Mouse (Mus musculus): ENCODE results near the gene Kcnk5.

The Kcnk5 gene

DNA sequence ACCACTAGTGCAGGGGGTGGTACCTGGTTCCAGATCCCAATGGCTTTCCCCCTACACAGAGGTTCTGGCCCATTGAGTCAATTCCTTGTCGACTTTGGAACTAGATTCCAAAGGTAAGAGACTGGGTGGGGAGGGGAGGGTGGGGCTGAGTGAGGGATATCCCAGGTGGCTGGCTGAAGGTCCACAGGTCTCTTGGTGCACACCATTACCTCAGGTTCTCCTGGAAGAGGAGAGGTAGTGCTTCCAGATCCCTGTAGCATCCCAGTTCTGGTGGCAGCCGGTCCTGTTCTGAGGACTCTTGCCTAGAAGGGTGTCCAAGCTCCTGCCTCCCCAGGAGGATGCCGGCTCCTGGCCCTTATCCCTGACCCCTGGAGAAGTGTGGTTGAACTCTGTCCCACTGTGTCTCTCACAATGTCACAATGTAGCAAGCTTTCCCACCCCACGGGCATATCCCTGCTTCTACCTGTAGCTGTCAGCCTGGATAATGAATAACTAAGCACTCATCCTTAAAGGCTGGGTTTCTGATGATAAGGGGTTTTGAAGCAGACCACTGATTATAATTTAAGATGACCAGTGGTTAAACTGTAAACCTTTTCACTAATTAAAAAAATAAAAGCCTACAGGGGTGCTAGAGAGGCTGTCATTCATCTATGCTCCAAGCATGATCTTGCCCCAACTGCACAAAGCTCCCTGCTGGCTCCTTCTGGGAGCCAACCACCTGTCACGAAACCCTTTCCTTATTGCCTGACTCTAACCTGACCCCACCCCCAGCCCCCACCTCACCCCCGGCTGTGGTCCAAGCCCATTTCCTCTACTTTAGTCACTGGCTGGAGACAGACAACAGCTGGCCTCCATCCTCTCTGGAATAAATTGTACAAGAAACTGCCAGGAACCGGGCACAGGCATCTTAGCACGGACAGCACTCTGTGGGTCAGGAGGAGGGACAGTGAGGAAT lies 22.6 kb downstream of the Kcnk5 start:
- Histone ChIP-seq H3K4me1 (replicated peaks; ENCODE audit: low read depth, low read length) (peaks cover 100% of the 10 kb centered on the region), H3K4me3 (replicated peaks; ENCODE audit: low read length) (no peak overlapping the region), H3K9me3 (ENCODE audit: low read length) (no peaks in the 10 kb centered on the region), H3K36me3 (ENCODE audit: insufficient read depth, low read length) (peaks cover 97% of the 10 kb centered on the region), H3K27me3 (ENCODE audit: insufficient read depth, low read length) (no peaks in the 10 kb centered on the region)
- TF ChIP-seq NANOG (IDR thresholded peaks at IDR 0.05; ENCODE audit: borderline replicate concordance, low read length) (no peak), CTCF (conservative IDR thresholded peaks at IDR 0.05; ENCODE audit: low read length) (no peak), POU5F1 (IDR thresholded peaks at IDR 0.05; ENCODE audit: borderline replicate concordance, low read length) (no peak)

DNA sequence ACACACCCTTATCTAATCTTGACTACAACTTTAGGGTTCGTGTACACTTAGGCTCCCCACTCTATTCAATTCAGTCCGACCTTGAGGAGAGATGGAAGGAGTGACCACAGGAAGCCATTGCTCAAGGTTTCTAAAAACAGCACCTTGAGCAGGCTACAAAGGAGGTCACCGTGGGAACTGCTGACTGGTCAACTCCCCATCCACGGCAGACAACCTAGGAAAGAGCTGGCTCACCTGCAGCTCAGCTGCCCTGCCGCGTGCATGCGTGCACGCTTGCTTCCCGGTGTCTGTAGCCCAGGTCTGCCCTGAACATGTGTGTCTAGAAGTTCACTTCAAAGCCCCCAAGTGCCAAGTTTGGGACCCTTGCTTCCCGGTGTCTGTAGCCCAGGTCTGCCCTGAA lies 24.0 kb downstream of the Kcnk5 start:
- Histone ChIP-seq H3K9me3 (ENCODE audit: low read length) (no peaks in the 10 kb centered on the region), H3K36me3 (ENCODE audit: insufficient read depth, low read length) (peaks cover 95% of the 10 kb centered on the region), H3K4me1 (replicated peaks; ENCODE audit: low read depth, low read length) (peaks cover 100% of the 10 kb centered on the region), H3K4me3 (replicated peaks; ENCODE audit: low read length) (no peak overlapping the region), H3K27me3 (ENCODE audit: insufficient read depth, low read length) (no peaks in the 10 kb centered on the region)
- no peak for TF ChIP-seq CTCF (conservative IDR thresholded peaks at IDR 0.05; ENCODE audit: low read length)
- TF ChIP-seq NANOG (IDR thresholded peaks at IDR 0.05; ENCODE audit: borderline replicate concordance, low read length): no peak
- no peak for TF ChIP-seq POU5F1 (IDR thresholded peaks at IDR 0.05; ENCODE audit: borderline replicate concordance, low read length)

DNA sequence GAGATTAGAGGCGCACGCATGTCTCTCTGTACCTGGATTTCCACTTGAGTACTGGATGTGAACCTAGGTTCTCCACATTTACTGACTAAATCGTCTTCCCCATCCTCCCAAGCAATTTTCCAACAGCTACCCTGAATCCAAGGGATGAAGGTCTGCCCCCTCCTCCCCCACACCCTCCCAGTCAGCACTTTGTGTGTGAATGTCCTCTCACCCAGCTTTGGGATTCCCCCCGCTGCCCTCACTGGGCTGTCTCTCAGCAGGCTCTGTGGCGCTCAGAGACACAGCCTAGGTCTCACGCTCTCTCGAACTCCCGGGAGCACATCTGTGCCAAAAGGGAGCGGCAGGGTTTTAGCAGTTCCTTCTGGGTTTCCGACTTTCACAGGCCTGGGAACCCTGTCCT lies 25.9 kb downstream of the Kcnk5 start:
- H3K4me3 ChIP-seq (replicated peaks; ENCODE audit: low read length): peak overlapping the region; percentile 24; the same call in 1 of the 2 replicates
- peaks cover 97% of the 10 kb centered on the region for H3K36me3 ChIP-seq (ENCODE audit: insufficient read depth, low read length)
- TF ChIP-seq NANOG (IDR thresholded peaks at IDR 0.05; ENCODE audit: borderline replicate concordance, low read length) (no peak), POU5F1 (IDR thresholded peaks at IDR 0.05; ENCODE audit: borderline replicate concordance, low read length) (no peak), CTCF (conservative IDR thresholded peaks at IDR 0.05; ENCODE audit: low read length) (no peak)
- no peaks in the 10 kb centered on the region for H3K27me3 ChIP-seq (ENCODE audit: insufficient read depth, low read length)
- H3K4me1 ChIP-seq (replicated peaks; ENCODE audit: low read depth, low read length): peaks cover 100% of the 10 kb centered on the region
- H3K9me3 ChIP-seq (ENCODE audit: low read length): no peaks in the 10 kb centered on the region

DNA sequence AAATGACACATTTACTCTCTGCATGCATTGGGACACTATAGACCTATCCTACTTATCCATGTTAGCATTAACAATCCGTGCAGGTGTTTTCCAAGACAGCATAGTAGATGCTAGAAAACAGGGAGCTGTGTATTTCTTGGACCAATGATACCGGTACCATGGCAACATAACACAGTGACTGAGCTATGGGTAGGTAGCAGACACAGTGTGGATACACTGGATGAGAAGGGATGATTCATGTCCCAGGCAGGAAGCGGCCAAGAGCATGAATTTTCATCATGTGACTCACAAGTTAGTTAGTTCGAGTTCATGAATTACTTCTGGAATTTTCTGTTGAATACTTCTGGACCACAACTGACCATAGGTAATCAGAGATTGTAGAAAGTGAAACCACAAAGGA lies 26.7 kb downstream of the Kcnk5 start:
- H3K4me3 ChIP-seq (replicated peaks; ENCODE audit: low read length): no peak overlapping the region
- H3K4me1 ChIP-seq (replicated peaks; ENCODE audit: low read depth, low read length): peaks cover 100% of the 10 kb centered on the region
- H3K9me3 ChIP-seq (ENCODE audit: low read length): no peaks in the 10 kb centered on the region
- H3K27me3 ChIP-seq (ENCODE audit: insufficient read depth, low read length): no peaks in the 10 kb centered on the region
- peaks cover 97% of the 10 kb centered on the region for H3K36me3 ChIP-seq (ENCODE audit: insufficient read depth, low read length)
- no peak for TF ChIP-seq NANOG (IDR thresholded peaks at IDR 0.05; ENCODE audit: borderline replicate concordance, low read length)
- TF ChIP-seq CTCF (conservative IDR thresholded peaks at IDR 0.05; ENCODE audit: low read length): no peak
- TF ChIP-seq POU5F1 (IDR thresholded peaks at IDR 0.05; ENCODE audit: borderline replicate concordance, low read length): no peak

DNA sequence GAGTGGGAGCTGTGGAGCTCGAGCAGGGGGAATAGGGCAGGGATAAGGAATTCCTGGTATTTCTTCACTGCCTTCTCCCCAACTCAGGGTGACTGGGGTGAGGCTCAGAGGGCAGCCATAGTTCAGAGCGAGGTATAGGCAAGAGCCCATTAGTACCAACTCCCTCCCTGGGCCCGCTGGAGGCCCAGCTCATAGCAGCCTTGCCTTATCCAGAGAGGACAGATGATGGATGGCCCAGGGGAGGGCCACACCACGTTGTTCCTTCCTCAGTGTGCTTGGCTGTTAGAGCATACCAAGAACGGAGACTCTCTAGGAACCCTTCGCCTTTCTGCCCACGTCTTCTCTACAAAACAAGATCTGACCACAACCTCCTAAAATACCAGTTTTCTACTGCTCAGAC lies 27.4 kb downstream of the Kcnk5 start:
- no peak overlapping the region for H3K4me3 ChIP-seq (replicated peaks; ENCODE audit: low read length)
- peaks cover 100% of the 10 kb centered on the region for H3K4me1 ChIP-seq (replicated peaks; ENCODE audit: low read depth, low read length)
- H3K36me3 ChIP-seq (ENCODE audit: insufficient read depth, low read length): peaks cover 98% of the 10 kb centered on the region
- no peak for TF ChIP-seq CTCF (conservative IDR thresholded peaks at IDR 0.05; ENCODE audit: low read length)
- TF ChIP-seq POU5F1 (IDR thresholded peaks at IDR 0.05; ENCODE audit: borderline replicate concordance, low read length): no peak
- TF ChIP-seq NANOG (IDR thresholded peaks at IDR 0.05; ENCODE audit: borderline replicate concordance, low read length): no peak
- no peaks in the 10 kb centered on the region for H3K9me3 ChIP-seq (ENCODE audit: low read length)
- no peaks in the 10 kb centered on the region for H3K27me3 ChIP-seq (ENCODE audit: insufficient read depth, low read length)

DNA sequence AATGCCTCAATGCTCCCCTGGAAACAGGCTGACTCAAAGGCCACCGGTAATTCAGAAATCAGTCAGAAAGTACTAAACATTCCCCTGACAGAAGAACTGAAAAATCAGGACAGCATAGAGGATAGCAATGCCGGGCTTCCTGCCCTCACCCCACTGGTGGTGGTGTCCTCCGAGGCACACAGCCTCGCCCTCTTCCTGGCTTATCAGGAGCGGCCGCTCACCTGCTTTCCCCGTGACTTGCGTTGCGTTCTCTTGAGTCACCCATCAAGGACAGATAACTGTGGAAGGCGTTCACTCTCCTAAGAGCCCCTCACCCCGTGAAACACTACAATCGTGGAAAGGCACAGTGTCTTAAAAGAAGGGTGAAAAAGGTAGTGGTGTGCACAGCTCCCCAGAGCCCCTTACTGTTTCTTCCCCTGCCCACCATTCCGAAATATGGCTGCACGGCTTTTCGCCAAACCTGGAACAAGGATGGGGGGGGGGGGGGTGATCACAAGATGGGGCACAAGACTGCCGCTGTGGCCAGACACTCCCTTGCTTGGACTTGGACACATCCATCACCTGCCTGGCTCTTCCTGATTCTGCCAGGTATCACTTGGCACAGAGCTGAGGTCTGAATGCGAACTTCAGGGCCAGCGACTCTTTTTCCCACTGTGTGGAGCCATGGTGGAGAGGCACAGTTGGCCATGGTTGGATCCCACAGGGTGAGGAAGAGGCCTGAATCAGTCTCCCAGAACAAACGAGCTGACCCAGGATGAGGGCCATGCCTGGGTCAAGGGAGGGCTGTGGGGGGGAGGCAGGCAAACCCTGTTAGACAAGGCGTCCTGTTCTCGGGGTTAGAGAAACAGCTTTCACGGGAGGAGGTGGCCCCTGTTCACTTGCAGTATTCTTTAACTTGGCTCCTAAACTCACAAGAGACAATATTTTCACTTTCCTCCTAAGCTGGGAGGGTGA lies 32.2 kb downstream of the Kcnk5 start:
- Histone ChIP-seq H3K9me3 (ENCODE audit: low read length) (no peaks in the 10 kb centered on the region), H3K36me3 (ENCODE audit: insufficient read depth, low read length) (peaks cover 98% of the 10 kb centered on the region), H3K27me3 (ENCODE audit: insufficient read depth, low read length) (no peaks in the 10 kb centered on the region), H3K4me1 (replicated peaks; ENCODE audit: low read depth, low read length) (peaks cover 99% of the 10 kb centered on the region), H3K4me3 (replicated peaks; ENCODE audit: low read length) (no peak overlapping the region; the same call in 1 of the 2 replicates)
- TF ChIP-seq NANOG (IDR thresholded peaks at IDR 0.05; ENCODE audit: borderline replicate concordance, low read length) (no peak), CTCF (conservative IDR thresholded peaks at IDR 0.05; ENCODE audit: low read length) (no peak), POU5F1 (IDR thresholded peaks at IDR 0.05; ENCODE audit: borderline replicate concordance, low read length) (no peak)

DNA sequence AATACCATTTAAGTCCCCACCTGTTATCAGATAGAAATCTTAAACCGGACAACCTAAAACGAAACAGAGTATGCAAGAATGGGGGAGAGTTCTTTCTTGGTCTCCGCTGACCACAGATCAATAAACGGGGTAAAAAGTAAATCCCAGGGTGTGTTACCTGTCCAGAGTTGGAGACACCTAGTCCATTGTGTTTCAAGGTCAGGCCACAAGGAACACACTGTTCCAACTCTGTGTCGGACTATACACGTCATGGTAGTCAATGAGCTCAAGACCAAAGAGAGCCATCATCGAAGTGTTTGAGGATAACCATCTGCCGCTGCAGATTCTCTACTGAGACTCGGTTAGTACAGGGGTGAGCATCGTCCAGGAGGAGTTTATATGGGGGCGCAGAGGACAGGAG lies 33.1 kb downstream of the Kcnk5 start:
- Histone ChIP-seq H3K4me1 (replicated peaks; ENCODE audit: low read depth, low read length) (peaks cover 99% of the 10 kb centered on the region), H3K4me3 (replicated peaks; ENCODE audit: low read length) (no peak overlapping the region), H3K9me3 (ENCODE audit: low read length) (no peaks in the 10 kb centered on the region), H3K27me3 (ENCODE audit: insufficient read depth, low read length) (no peaks in the 10 kb centered on the region), H3K36me3 (ENCODE audit: insufficient read depth, low read length) (peaks cover 99% of the 10 kb centered on the region)
- TF ChIP-seq NANOG (IDR thresholded peaks at IDR 0.05; ENCODE audit: borderline replicate concordance, low read length): no peak
- TF ChIP-seq CTCF (conservative IDR thresholded peaks at IDR 0.05; ENCODE audit: low read length): no peak
- TF ChIP-seq POU5F1 (IDR thresholded peaks at IDR 0.05; ENCODE audit: borderline replicate concordance, low read length): no peak

DNA sequence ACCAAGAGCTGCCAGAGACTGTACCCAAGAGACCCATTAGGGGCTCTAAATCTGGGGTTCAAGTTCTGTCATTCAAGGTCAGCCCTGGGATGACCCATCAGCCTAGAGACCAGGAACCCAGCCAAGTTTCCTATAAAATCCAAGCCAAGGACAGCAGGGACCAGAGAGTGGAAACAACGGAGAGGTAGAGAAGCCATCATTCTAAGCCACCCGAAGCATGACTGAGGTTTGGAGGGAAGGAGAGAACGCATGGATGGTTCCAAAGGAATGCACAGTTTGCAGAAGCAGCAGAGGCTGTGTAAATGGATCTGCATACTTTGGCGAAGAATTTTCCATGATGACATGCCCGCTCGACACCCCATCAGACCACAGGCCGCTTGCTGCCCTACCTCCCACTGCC lies 33.8 kb downstream of the Kcnk5 start:
- Histone ChIP-seq H3K4me1 (replicated peaks; ENCODE audit: low read depth, low read length) (peaks cover 99% of the 10 kb centered on the region), H3K9me3 (ENCODE audit: low read length) (no peaks in the 10 kb centered on the region), H3K36me3 (ENCODE audit: insufficient read depth, low read length) (peaks cover 100% of the 10 kb centered on the region), H3K27me3 (ENCODE audit: insufficient read depth, low read length) (no peaks in the 10 kb centered on the region), H3K4me3 (replicated peaks; ENCODE audit: low read length) (no peak overlapping the region)
- no peak for TF ChIP-seq POU5F1 (IDR thresholded peaks at IDR 0.05; ENCODE audit: borderline replicate concordance, low read length)

Data from E14TG2a.4 (cell line).